Mouse (Mus musculus) stomach, embryonic 14.5 days (tissue): ENCODE data around the gene Sv2c. TPM values are rescaled to one million over a fixed set of nuclear protein-coding genes. Genes with fewer than 3 reads are reported as not detected.

ENCODE experiments used
- ATAC-seq: fragments of 200-750 bp; cut with Nextera tagmentation; 2 replicates; pipeline ENCODE4 v1.8.0; 2017; ENCODE audit warnings: low read depth, moderate TSS enrichment; ENCODE audit not compliant: insufficient number of reproducible peaks, insufficient read depth, low FRiP score
- H3K27ac ChIP-seq: fragments of 300-500 bp; sonication (generic); 2 replicates; pipeline ENCODE4 v1.5.1; 2014; ENCODE audit warnings: mild to moderate bottlenecking, low read length, moderate library complexity, mixed read lengths
- H3K27me3 ChIP-seq: fragments of 300-500 bp; sonication (generic); 2 replicates; pipeline ENCODE4 v1.6.1; 2014; ENCODE audit warnings: low read length, control low read depth, mixed read lengths; ENCODE audit not compliant: control insufficient read depth, insufficient read depth
- H3K36me3 ChIP-seq: fragments of 300-500 bp; sonication (generic); 2 replicates; pipeline ENCODE4 v1.6.1; 2014; ENCODE audit warnings: mild to moderate bottlenecking, control low read depth, low read length, moderate library complexity, mixed read lengths; ENCODE audit not compliant: control insufficient read depth, insufficient read depth
- H3K4me1 ChIP-seq: fragments of 300-500 bp; sonication (generic); 2 replicates; pipeline ENCODE4 v1.6.1; 2014; ENCODE audit warnings: low read length, control low read depth, mixed read lengths; ENCODE audit not compliant: control insufficient read depth, insufficient read depth
- H3K4me2 ChIP-seq: fragments of 300-500 bp; sonication (generic); replicated peaks from 2 replicates; pipeline ENCODE4 v1.6.1; 2014; ENCODE audit warnings: low read depth, low read length, control low read depth
- H3K4me3 ChIP-seq: fragments of 300-500 bp; sonication (generic); 2 replicates; pipeline ENCODE4 v1.5.1; 2014; ENCODE audit warnings: low read depth, low read length, control low read depth
- H3K9ac ChIP-seq: fragments of 300-500 bp; sonication (generic); replicated peaks from 2 replicates; pipeline ENCODE4 v1.6.1; 2014; ENCODE audit warnings: low read depth, mild to moderate bottlenecking, control low read depth, low read length, moderate library complexity, mixed read lengths
- H3K9me3 ChIP-seq: fragments of 300-500 bp; sonication (generic); 2 replicates; pipeline ENCODE4 v1.6.1; 2016; ENCODE audit warnings: low read depth, low read length, control low read depth; ENCODE audit not compliant: control insufficient read depth
- WGBS: fragments of 180-500 bp; shearing (Covaris S2); extraction: QIAGEN DNeasy Blood & Tissue Kit; methylation state at CpG from one replicate; pipeline ENCODE4 v1.1.7; 2014; 5-methylcytosine and 5-hydroxymethylcytosine counted together
- polyA plus RNA-seq: library from polyadenylated mRNA; unstranded; fragments of >200 nt; fragmentation: Nextera tagmentation; extraction: Ambion mirVana; gene quantifications from 2 replicates; pipeline ENCODE4 v1.2.1, GENCODE M21; 2014

The Sv2c gene
- polyA plus RNA-seq, 1 experiment from 2014 or later: 2.7 TPM

DNA sequence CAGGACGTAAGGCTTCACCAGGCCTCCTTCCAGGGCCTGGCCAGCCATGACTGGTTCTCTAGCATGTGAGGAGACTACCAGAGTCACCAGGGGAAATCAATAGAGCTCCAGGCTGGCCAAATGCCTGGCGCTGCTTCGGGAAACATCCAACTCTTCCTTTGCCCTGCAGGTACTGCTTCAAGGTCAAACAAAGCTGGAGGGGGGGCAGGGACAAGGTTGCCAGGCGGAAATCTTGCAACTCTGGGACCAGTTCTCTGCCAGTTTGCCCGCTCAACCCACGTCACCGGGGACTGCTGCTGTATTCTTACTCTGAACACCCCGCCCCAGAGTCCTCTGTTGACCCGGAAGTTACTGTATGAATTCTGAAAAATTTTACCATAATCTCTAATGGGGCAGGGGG lies 222.1 kb downstream of the Sv2c start:
- Histone ChIP-seq H3K27ac (no peak overlapping the region), H3K9ac (no peak overlapping the region), H3K4me3 (no peak overlapping the region), H3K4me1 (0 out of 2 replicates have a peak, but pooled peaks cover 3% of the 10 kb centered on the region), H3K9me3 (no peaks in the 10 kb centered on the region; the same call in 1 of the 2 replicates), H3K36me3 (no peaks in the 10 kb centered on the region), H3K27me3 (no peaks in the 10 kb centered on the region), H3K4me2 (no peak overlapping the region)
- ATAC-seq: no peak
- 80% methylated on average over 9 of the region's 9 CpGs for WGBS

DNA sequence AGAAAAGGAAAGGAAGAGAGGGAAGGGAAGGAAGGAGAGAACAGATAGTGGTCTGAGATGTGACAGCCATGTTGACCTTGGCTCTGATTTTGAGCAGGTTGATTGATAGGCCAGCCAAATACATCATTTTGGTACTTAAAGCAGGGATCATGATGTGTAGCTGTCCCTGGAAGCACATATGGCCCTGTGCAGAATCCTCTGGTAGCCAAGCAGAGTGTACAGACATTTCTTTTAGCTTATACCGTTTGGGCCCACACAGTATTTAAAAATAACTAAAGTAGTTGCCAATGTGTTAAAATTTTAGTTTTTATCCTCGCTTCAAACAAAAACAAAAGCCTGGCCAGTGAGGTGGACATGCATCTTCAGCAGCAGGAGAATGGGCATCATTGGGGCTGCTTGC lies 223.1 kb downstream of the Sv2c start:
- no peaks in the 10 kb centered on the region; the same call in 1 of the 2 replicates for H3K9me3 ChIP-seq
- no peaks in the 10 kb centered on the region for H3K36me3 ChIP-seq
- no peak overlapping the region for H3K27ac ChIP-seq
- H3K27me3 ChIP-seq: no peaks in the 10 kb centered on the region
- no peak overlapping the region for H3K9ac ChIP-seq
- ATAC-seq: no peak
- H3K4me1 ChIP-seq: 0 out of 2 replicates have a peak, but pooled peaks cover 3% of the 10 kb centered on the region
- no peak overlapping the region for H3K4me2 ChIP-seq
- no peak overlapping the region for H3K4me3 ChIP-seq
- WGBS: 79% methylated on average over 2 of the region's 2 CpGs

Other genes with a start within 250 kb of the Sv2c start
- gene Iqgap2, start 240.7 kb downstream of the Sv2c start, polyA plus RNA-seq: 24.3 and 25.3 TPM in 2 replicates
- gene Gm20075, start 51.2 kb downstream of the Sv2c start, polyA plus RNA-seq: 20.6 and 20.8 TPM in 2 replicates
- gene Gm17190, start 50.5 kb downstream of the Sv2c start, polyA plus RNA-seq: not detected in 2 replicates